Mouse (Mus musculus) bone marrow macrophage, adult 2 months (primary cell): ENCODE measurements around the gene Slc30a2.

Source experiments
- CTCF ChIP-seq: IDR thresholded peaks from 2 replicates; pipeline ENCODE4 v1.5.1; 2012; ENCODE audit warnings: low read depth, mild to moderate bottlenecking, low read length, moderate library complexity
- POLR2A ChIP-seq: IDR thresholded peaks from 2 replicates; pipeline ENCODE4 v1.6.1; 2012; ENCODE audit warnings: mild to moderate bottlenecking, low read depth, low read length, borderline replicate concordance

DNA sequence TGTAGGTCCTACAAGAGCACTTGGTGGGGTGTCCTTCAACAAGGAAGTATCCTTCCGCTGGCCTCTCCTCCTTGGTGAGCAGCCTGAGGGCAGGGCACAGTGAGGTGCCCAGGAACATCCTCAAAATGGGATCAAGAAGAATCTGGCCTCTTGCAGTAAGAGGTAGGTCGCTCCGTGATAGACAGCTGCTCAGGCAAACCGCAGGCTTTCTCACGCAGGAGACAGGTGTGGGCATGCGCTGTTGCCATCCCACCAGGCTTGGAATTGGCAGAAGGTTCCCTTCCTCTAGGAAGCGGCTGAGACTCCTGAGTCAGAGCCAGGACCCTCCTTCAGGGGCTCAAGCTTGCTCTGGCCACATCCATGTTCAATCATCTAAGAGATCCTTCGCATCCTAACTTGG is 30.3 kb downstream of the Slc30a2 start:
- TF ChIP-seq CTCF (no peak), POLR2A (no peak)
